Mouse (Mus musculus) limb, embryonic 12.5 days (tissue): ENCODE results near the gene Gm21394. TPM values are rescaled to one million over a fixed set of nuclear protein-coding genes. Genes with fewer than 3 reads are reported as not detected.
"Not testable (repeated sequence)": the region's sequence is repeated elsewhere in the genome, so short reads cannot be mapped to it uniquely, and the experiment has no call there.

Experiments used
- ATAC-seq: fragments of 200-750 bp; cut with Nextera tagmentation; 2 replicates; pipeline ENCODE4 v1.8.0; 2017; ENCODE audit warnings: low read depth, moderate TSS enrichment; ENCODE audit not compliant: insufficient number of reproducible peaks, insufficient read depth, low FRiP score, low TSS enrichment
- H3K27ac ChIP-seq: fragments of 300-500 bp; sonication (generic); 2 replicates; pipeline ENCODE4 v1.5.1; 2016; ENCODE audit warnings: mild to moderate bottlenecking, moderate library complexity
- H3K27me3 ChIP-seq: fragments of 300-500 bp; sonication (generic); 2 replicates; pipeline ENCODE4 v1.6.1; 2016; ENCODE audit warnings: mild to moderate bottlenecking, moderate library complexity
- H3K36me3 ChIP-seq: fragments of 300-500 bp; sonication (generic); 2 replicates; pipeline ENCODE4 v1.6.1; 2016; ENCODE audit warnings: mild to moderate bottlenecking, moderate library complexity
- H3K4me1 ChIP-seq: fragments of 300-500 bp; sonication (generic); replicated peaks from 2 replicates; pipeline ENCODE4 v1.6.1; 2016
- H3K4me2 ChIP-seq: fragments of 300-500 bp; sonication (generic); 2 replicates; pipeline ENCODE4 v1.6.1; 2016; ENCODE audit warnings: mild to moderate bottlenecking, moderate library complexity
- H3K4me3 ChIP-seq: fragments of 300-500 bp; sonication (generic); replicated peaks from 2 replicates; pipeline ENCODE4 v1.5.1; 2016; ENCODE audit warnings: mild to moderate bottlenecking
- H3K9ac ChIP-seq: fragments of 300-500 bp; sonication (generic); replicated peaks from 2 replicates; pipeline ENCODE4 v1.6.1; 2016; ENCODE audit warnings: mild to moderate bottlenecking, moderate library complexity
- H3K9me3 ChIP-seq: fragments of 300-500 bp; sonication (generic); 2 replicates; pipeline ENCODE4 v1.6.1; 2016; ENCODE audit warnings: mild to moderate bottlenecking, moderate library complexity
- WGBS: fragments of 180-500 bp; shearing (Covaris S2); methylation state at CpG from one replicate; pipeline ENCODE4 v1.1.7; 2016; 5-methylcytosine and 5-hydroxymethylcytosine counted together
- polyA plus RNA-seq: library from polyadenylated mRNA; unstranded; fragments of >200 nt; fragmentation: Nextera tagmentation; extraction: Ambion mirVana; gene quantifications from 2 replicates; pipeline ENCODE4 v1.2.1, GENCODE M21; 2016

Gm21394 gene
- not detected in 2 replicates for polyA plus RNA-seq

GRCm38 (mm10) chrY:84564807-84565206 lies at the start of gene Gm21394:
Gm21394 (minus strand) TSS chrY:84564907.
- H3K4me3 ChIP-seq, H3K27ac ChIP-seq, H3K9me3 ChIP-seq, H3K36me3 ChIP-seq, H3K4me1 ChIP-seq, H3K27me3 ChIP-seq, H3K4me2 ChIP-seq, ATAC-seq, H3K9ac ChIP-seq: not testable (repeated sequence)
- WGBS: no CpG with 5 or more reads among the region's 4 CpGs

Other genes with a start within 250 kb of the Gm21394 start
- gene Gm21409, start 181.8 kb upstream of the Gm21394 start, polyA plus RNA-seq: not detected in 2 replicates